Mouse (Mus musculus) hindbrain, embryonic 16.5 days (tissue): ENCODE measurements around the gene Olfr503. TPM values are rescaled to one million over a fixed set of nuclear protein-coding genes. Genes with fewer than 3 reads are reported as not detected.
"Not testable (repeated sequence)": the region's sequence is repeated elsewhere in the genome, so short reads cannot be mapped to it uniquely, and the experiment has no call there.

Experiments
- ATAC-seq: fragments of 200-750 bp; cut with Nextera tagmentation; 2 replicates; pipeline ENCODE4 v1.8.0; 2017; ENCODE audit warnings: moderate TSS enrichment, moderate library complexity
- H3K27ac ChIP-seq: fragments of 300-500 bp; sonication (generic); 2 replicates; pipeline ENCODE4 v1.5.1; 2014; ENCODE audit warnings: low read depth, mild to moderate bottlenecking, control low read depth, low read length, moderate library complexity
- H3K27me3 ChIP-seq: fragments of 300-500 bp; sonication (generic); replicated peaks from 2 replicates; pipeline ENCODE4 v1.6.1; 2014; ENCODE audit warnings: low read length; ENCODE audit not compliant: control insufficient read depth, insufficient read depth
- H3K36me3 ChIP-seq: fragments of 300-500 bp; sonication (generic); 2 replicates; pipeline ENCODE4 v1.6.1; 2014; ENCODE audit warnings: mild to moderate bottlenecking, low read length, moderate library complexity, mixed read lengths; ENCODE audit not compliant: control insufficient read depth, insufficient read depth
- H3K4me1 ChIP-seq: fragments of 300-500 bp; sonication (generic); 2 replicates; pipeline ENCODE4 v1.6.1; 2014; ENCODE audit warnings: low read depth, low read length; ENCODE audit not compliant: control insufficient read depth, insufficient read depth
- H3K4me2 ChIP-seq: fragments of 300-500 bp; sonication (generic); 2 replicates; pipeline ENCODE4 v1.6.1; 2014; ENCODE audit warnings: mild to moderate bottlenecking, low read length, control low read depth, moderate library complexity
- H3K4me3 ChIP-seq: fragments of 300-500 bp; sonication (generic); 2 replicates; pipeline ENCODE4 v1.5.1; 2014; ENCODE audit warnings: mild to moderate bottlenecking, low read length, control low read depth, moderate library complexity
- H3K9ac ChIP-seq: fragments of 300-500 bp; sonication (generic); 2 replicates; pipeline ENCODE4 v1.6.1; 2014; ENCODE audit warnings: low read depth, mild to moderate bottlenecking, control low read depth, low read length, moderate library complexity
- H3K9me3 ChIP-seq: fragments of 300-500 bp; sonication (generic); 2 replicates; pipeline ENCODE4 v1.6.1; 2014; ENCODE audit warnings: mild to moderate bottlenecking, low read length, moderate library complexity; ENCODE audit not compliant: control insufficient read depth
- WGBS: fragments of 180-500 bp; shearing (Covaris S2); extraction: QIAGEN DNeasy Blood & Tissue Kit; methylation state at CpG from one replicate; pipeline ENCODE4 v1.1.7; 2014; 5-methylcytosine and 5-hydroxymethylcytosine counted together
- polyA plus RNA-seq: library from polyadenylated mRNA; unstranded; fragments of >200 nt; fragmentation: Nextera tagmentation; extraction: Ambion mirVana; gene quantifications from 2 replicates; pipeline ENCODE4 v1.2.1, GENCODE M21; 2015

Gene Olfr503
- not detected in 2 replicates for polyA plus RNA-seq

DNA sequence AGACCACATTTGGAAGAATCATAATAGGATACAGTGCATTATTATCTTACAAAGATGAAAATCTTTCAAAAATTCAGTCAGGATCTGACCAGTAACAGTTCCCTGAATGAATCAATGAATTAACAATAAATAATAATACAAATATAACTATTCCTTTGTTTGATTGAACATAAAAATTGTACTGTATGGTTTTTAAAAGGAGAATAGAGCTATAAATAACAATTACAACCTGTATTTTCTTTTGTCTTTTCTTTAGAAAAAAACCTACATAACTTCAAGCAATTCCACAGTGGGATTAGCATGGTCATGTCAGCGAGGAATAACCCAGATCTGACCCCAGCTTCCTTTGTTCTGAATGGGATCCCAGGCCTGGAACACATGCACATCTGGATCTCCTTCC, at the start of gene Olfr503:
Olfr503 (plus strand) TSS at position 301 of the 400 bp plus-strand sequence.
- not testable (repeated sequence) for H3K9me3 ChIP-seq, H3K4me2 ChIP-seq, H3K27ac ChIP-seq, H3K36me3 ChIP-seq, H3K4me1 ChIP-seq, H3K4me3 ChIP-seq, ATAC-seq, H3K27me3 ChIP-seq, H3K9ac ChIP-seq
- 70% methylated on average over 1 of the region's 1 CpGs for WGBS

- H3K4me3 ChIP-seq, result no peak within 1 kb of the TSS
- H3K4me2 ChIP-seq, result no peak within 1 kb of the TSS
- H3K27ac ChIP-seq, result no peak within 1 kb of the TSS
- H3K9ac ChIP-seq, result no peak within 1 kb of the TSS
- no peaks in the 10 kb centered on the region for H3K4me1 ChIP-seq
- no peaks in the 10 kb centered on the region for H3K27me3 ChIP-seq
- H3K36me3 ChIP-seq, result no peaks in the 10 kb centered on the region
- ATAC-seq, result no peak
- WGBS, result 98% methylated on average over 1 of the region's 1 CpGs
- H3K9me3 ChIP-seq, result no peaks in the 10 kb centered on the region
Observed at GRCm38 (mm10) chr7:108524965-108525364, 19.4 kb upstream of the Olfr503 start, which contains the start of gene Olfr502. Gene Olfr502, minus strand, starts transcription at chr7:108525065.

DNA sequence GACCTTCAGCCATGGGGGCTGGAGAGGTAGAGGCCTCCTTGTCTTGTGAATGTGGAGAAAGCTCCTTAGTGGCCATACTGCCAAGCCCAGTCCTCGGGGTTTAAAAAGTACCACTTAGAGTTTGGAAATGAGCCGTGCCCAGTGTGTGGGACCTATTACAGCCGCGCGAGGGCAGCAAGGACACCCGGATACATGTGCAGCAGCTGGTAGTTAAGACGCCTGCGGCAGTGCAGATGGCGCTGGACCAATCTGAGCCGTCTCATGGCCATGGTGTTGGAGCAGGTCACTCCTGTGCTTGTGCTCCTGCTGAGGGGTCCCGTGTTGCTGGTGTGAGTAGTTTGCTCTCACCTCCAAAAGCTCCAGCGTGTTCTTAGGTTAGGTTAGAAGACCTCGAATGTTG, 1.9 kb upstream of the Olfr503 start:
- Histone ChIP-seq H3K9me3 (no peaks in the 10 kb centered on the region), H3K27ac (no peak overlapping the region), H3K27me3 (no peaks in the 10 kb centered on the region), H3K4me3 (no peak overlapping the region), H3K4me1 (no peaks in the 10 kb centered on the region), H3K36me3 (no peaks in the 10 kb centered on the region), H3K9ac (no peak overlapping the region), H3K4me2 (no peak overlapping the region)
- WGBS, result 89% methylated on average over 13 of the region's 13 CpGs
- ATAC-seq, result no peak

DNA sequence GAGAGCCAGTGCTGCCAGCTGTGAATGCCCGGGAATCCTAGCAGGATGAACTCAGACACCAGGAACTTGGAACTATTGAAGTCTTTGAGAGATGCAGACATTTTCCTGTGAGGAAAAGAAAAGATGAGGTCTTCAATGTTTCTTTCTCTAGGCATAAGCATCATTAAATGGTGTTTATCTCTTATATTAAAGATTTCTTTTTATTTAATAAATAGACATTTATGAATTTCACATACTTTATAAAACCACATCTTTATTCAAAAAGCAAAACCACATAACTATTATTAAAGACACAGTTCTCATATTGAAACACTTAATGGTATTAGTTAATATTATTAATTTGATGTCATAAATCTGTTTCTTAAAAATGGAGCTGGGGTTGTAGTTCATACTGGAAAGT, 21.4 kb downstream of the Olfr503 start, which contains the start of gene Olfr504:
Olfr504 (minus strand) TSS at position 101 of the 400 bp plus-strand sequence.
- Histone ChIP-seq H3K4me2 (no peak within 1 kb of the TSS), H3K4me3 (no peak within 1 kb of the TSS), H3K27me3 (no peaks in the 10 kb centered on the region), H3K27ac (no peak within 1 kb of the TSS), H3K36me3 (no peaks in the 10 kb centered on the region), H3K9ac (no peak within 1 kb of the TSS), H3K4me1 (no peaks in the 10 kb centered on the region), H3K9me3 (0 out of 2 replicates have a peak, but pooled peaks cover 3% of the 10 kb centered on the region)
- 91% methylated on average over 1 of the region's 1 CpGs for WGBS
- no peak for ATAC-seq

DNA sequence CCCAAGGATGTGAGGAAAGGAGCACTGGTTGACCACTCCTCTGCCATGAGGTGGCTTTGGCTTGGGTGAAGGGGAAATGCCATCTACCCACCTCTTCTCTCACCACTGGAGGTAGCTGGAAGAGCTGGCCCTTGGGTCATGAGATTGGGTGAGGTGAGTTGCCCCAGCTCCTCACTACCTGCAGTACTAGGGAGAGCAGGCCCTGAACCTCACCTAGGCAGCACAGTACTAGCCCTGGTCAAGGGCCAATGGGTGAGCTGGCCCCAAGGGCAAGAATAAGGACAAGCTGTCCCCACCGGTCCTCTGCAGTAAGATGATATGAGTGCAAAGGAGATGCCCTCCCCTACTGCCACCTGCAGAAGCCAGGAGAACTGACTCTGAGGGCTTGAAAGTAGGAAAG, 45.5 kb downstream of the Olfr503 start:
- WGBS, result 92% methylated on average over 1 of the region's 1 CpGs

More for the DNA sequence above, 45.5 kb downstream of the Olfr503 start:
- no peaks in the 10 kb centered on the region for H3K9me3 ChIP-seq
- no peaks in the 10 kb centered on the region for H3K4me1 ChIP-seq
- ATAC-seq, result no peak
- no peaks in the 10 kb centered on the region for H3K36me3 ChIP-seq
- no peak overlapping the region for H3K4me2 ChIP-seq
- H3K4me3 ChIP-seq, result no peak overlapping the region
- no peaks in the 10 kb centered on the region for H3K27me3 ChIP-seq
- H3K27ac ChIP-seq, result no peak overlapping the region
- no peak overlapping the region for H3K9ac ChIP-seq

Other genes starting within 250 kb of the Olfr503 start
- not detected in 2 replicates for gene Olfr491, start 231.1 kb upstream of the Olfr503 start, polyA plus RNA-seq
- gene Olfr492, start 220.9 kb upstream of the Olfr503 start, polyA plus RNA-seq, result not detected in 2 replicates
- gene Olfr493, start 197.5 kb upstream of the Olfr503 start, polyA plus RNA-seq, result not detected in 2 replicates
- gene Olfr494, start 179.2 kb upstream of the Olfr503 start, polyA plus RNA-seq, result not detected in 2 replicates
- gene Olfr495, start 151.4 kb upstream of the Olfr503 start, polyA plus RNA-seq, result not detected in 2 replicates
- not detected in 2 replicates for gene Olfr497, start 124.1 kb upstream of the Olfr503 start, polyA plus RNA-seq
- not detected in 2 replicates for gene Olfr498, start 79.2 kb upstream of the Olfr503 start, polyA plus RNA-seq
- not detected in 2 replicates for gene Olfr502, start 19.5 kb upstream of the Olfr503 start, polyA plus RNA-seq
- gene Olfr504, start 21.3 kb downstream of the Olfr503 start, polyA plus RNA-seq, result not detected in 2 replicates
- gene Olfr506, start 66.3 kb downstream of the Olfr503 start, polyA plus RNA-seq, result not detected in 2 replicates
- gene Olfr507, start 77.3 kb downstream of the Olfr503 start, polyA plus RNA-seq, result not detected in 2 replicates
- gene Olfr508, start 85.5 kb downstream of the Olfr503 start, polyA plus RNA-seq, result not detected in 2 replicates
- gene Olfr509, start 107.4 kb downstream of the Olfr503 start, polyA plus RNA-seq, result not detected in 2 replicates
- not detected in 2 replicates for gene Olfr510, start 121.9 kb downstream of the Olfr503 start, polyA plus RNA-seq
- not detected in 2 replicates for gene Olfr512, start 168.8 kb downstream of the Olfr503 start, polyA plus RNA-seq
- gene Olfr513, start 206.4 kb downstream of the Olfr503 start, polyA plus RNA-seq, result not detected in 2 replicates